Mouse (Mus musculus) megakaryocyte, embryonic 14.5 days (primary cell): ENCODE measurements around the gene Leprot.

Experiments
- FLI1 ChIP-seq: IDR thresholded peaks from 2 replicates; pipeline ENCODE4 v1.6.1; 2012; ENCODE audit warnings: low read length, inconsistent platforms, mixed read lengths
- GATA1 ChIP-seq: IDR thresholded peaks from 3 replicates; pipeline ENCODE4 v1.6.1; 2012; ENCODE audit warnings: mixed read lengths, low read length, inconsistent platforms, borderline replicate concordance

- no peak for TF ChIP-seq FLI1
- TF ChIP-seq GATA1: no peak
Observed at GRCm38 (mm10) chr4:101664766-101665165, 17.2 kb downstream of the Leprot start.
